ENCODE assay signal across 9 mouse cellular contexts in genomic region chr7:120826408-120826807, GRCm38 (mm10). TPM values are rescaled to one million over a fixed set of nuclear protein-coding genes. Genes with fewer than 3 reads are reported as not detected.
DNase-seq lines count a peak whose midpoint lies in the region; TF ChIP-seq lines count a peak whose summit lies in the region.
"Had no signal": no experiment of that assay in that cellular context is flagged by ENCODE, and none has a peak within 500 bp of the region (broad histone marks: within the 10 kb centered on the region; RNA-seq: fewer than 3 reads in every experiment).

No protein-coding gene starts in this region.

- 30% methylated on average over 3 of the region's 3 CpGs for WGBS in thymus, adult 2 months

- no peak overlapping the region for H3K4me3 ChIP-seq in thymus, adult 2 months (ENCODE audit: control insufficient read depth, insufficient read depth, low read length)

- peaks cover 9% of the 10 kb centered on the region for H3K4me1 ChIP-seq in thymus, adult 2 months (replicated peaks; ENCODE audit: control insufficient read depth, insufficient read depth, low read length)

- no peaks in the 10 kb centered on the region for H3K36me3 ChIP-seq in thymus, adult 2 months (ENCODE audit: control insufficient read depth, insufficient read depth, low read length)

- no peak for TF ChIP-seq POLR2A in thymus, adult 2 months (IDR thresholded peaks at IDR 0.05; ENCODE audit: control insufficient read depth, extremely low read depth, insufficient read depth, low read length, poor library complexity)

- H3K27me3 ChIP-seq in thymus, adult 2 months (ENCODE audit: control insufficient read depth, insufficient read depth, low read length), result no peaks in the 10 kb centered on the region; the same call in 1 of the 2 replicates

- intact Hi-C loops in heart, postnatal 14 days (cut with DNase I), result loop anchor here (10.0 kb wide), 2 partner anchors 192 to 722 kb away; partner anchors contain the start of genes Tmem159 and Uqcrc2

- TF ChIP-seq CTCF in thymus, adult 2 months (IDR thresholded peaks at IDR 0.05; ENCODE audit: borderline replicate concordance, control insufficient read depth, extremely low read depth, insufficient read depth, low read length, poor library complexity), result peak; percentile 80

- H3K27ac ChIP-seq in thymus, adult 2 months (ENCODE audit: control insufficient read depth, insufficient read depth, low read length), result no peak overlapping the region

- peak; percentile 54 to 64 for DNase-seq in heart, postnatal 14 days
- DNase-seq in heart, adult 8-10 months (ENCODE audit: low spot score), result no peak
- peak; percentile 39 for DNase-seq in thymus, adult 2 months
- DNase-seq in thymus, postnatal 0 days (ENCODE audit: low spot score), result no peak
- peak; percentile 31 for DNase-seq in embryo, embryonic 9.5 days (ENCODE audit: extremely low spot score)
- peak; percentile 65 for DNase-seq in lung, postnatal 10 days
- DNase-seq in gastrocnemius, adult 8-10 months (ENCODE audit: low spot score in 2 of 2), result no peak
- no peak for DNase-seq in urinary bladder, postnatal 25 days (ENCODE audit: low spot score)

RNA-seq across cellular contexts. Expression of gene Gm5737, which starts 14.2 kb away (rescaled TPM):
- under 1 TPM in 1 of 2 experiments, not detected in 1; 0.22 TPM for total RNA-seq in heart, postnatal 14 days (2021)
- total RNA-seq in heart, adult 8-10 months (2022), result not detected
- 0.08 TPM in 1 of 2 replicates, not detected in the other for polyA plus RNA-seq in thymus, adult 2 months (2012; rRNA removed)
- not detected in 2 replicates for polyA plus RNA-seq in thymus, postnatal 0 days (2015; fragmentation: Nextera tagmentation; extraction: Ambion mirVana)
- total RNA-seq in gastrocnemius, adult 8-10 months (2022), result under 1 TPM in 3 of 4 experiments, not detected in 1; 0.21 to 0.38 (median 0.27) TPM
- total RNA-seq: layer of hippocampus, postnatal 14 days had no signal

RNA-seq across cellular contexts. Expression of gene Eef2k, which starts 16.2 kb away (rescaled TPM):
- total RNA-seq in heart, postnatal 14 days (2021), result 10 to 100 TPM; 30.0 to 34.2 TPM
- 10 to 100 TPM; 23.0 to 42.1 (median 30.7) TPM for total RNA-seq in heart, adult 8-10 months (2022)
- polyA plus RNA-seq in thymus, adult 2 months (2012; rRNA removed), result 26.2 and 29.5 TPM in 2 replicates
- 28.2 and 30.5 TPM in 2 replicates for polyA plus RNA-seq in thymus, postnatal 0 days (2015; fragmentation: Nextera tagmentation; extraction: Ambion mirVana)
- total RNA-seq in gastrocnemius, adult 8-10 months (2022), result 10 to 100 TPM; 60.0 to 79.0 (median 75.1) TPM

Comparison
In these comparisons a context has a peak if more than half of its experiments do, and no peak if none do; other contexts are left out.
1. DNase-seq: peak in heart, postnatal 14 days (2 of 2), thymus, adult 2 months (single experiment), embryo, embryonic 9.5 days (single experiment) and lung, postnatal 10 days (single experiment); none in heart, adult 8-10 months (single experiment), thymus, postnatal 0 days (single experiment), gastrocnemius, adult 8-10 months (0 of 2) and urinary bladder, postnatal 25 days (single experiment).